Mouse (Mus musculus) spleen, adult 2 months (tissue): ENCODE measurements around the gene Cygb. TPM values are rescaled to one million over a fixed set of nuclear protein-coding genes. Genes with fewer than 3 reads are reported as not detected.

Experiments
- DNase-seq, 2 experiments: peaks; one replicate each; pipeline versions ENCODE4 v3.0.0 to v3.0.0-alpha.2; 2012 to 2021; ENCODE audit warnings: low spot score in 2 of 2, low read depth in 1 of 2
- H3K27ac ChIP-seq: fragments of 200-500 bp; 2 replicates; pipeline ENCODE4 v1.5.1; 2012; ENCODE audit warnings: low read length, inconsistent platforms; ENCODE audit not compliant: insufficient read depth
- H3K27me3 ChIP-seq: fragments of 200-500 bp; 2 replicates; pipeline ENCODE4 v1.6.1; 2012; ENCODE audit warnings: mild to moderate bottlenecking, moderate library complexity, low read length, inconsistent platforms; ENCODE audit not compliant: control insufficient read depth, insufficient read depth
- H3K36me3 ChIP-seq: fragments of 200-500 bp; 2 replicates; pipeline ENCODE4 v1.6.1; 2012; ENCODE audit warnings: mild to moderate bottlenecking, low read length, inconsistent platforms; ENCODE audit not compliant: control insufficient read depth, insufficient read depth
- H3K4me1 ChIP-seq: fragments of 200-500 bp; 2 replicates; pipeline ENCODE4 v1.6.1; 2011; ENCODE audit warnings: inconsistent platforms; ENCODE audit not compliant: control insufficient read depth, insufficient read depth, insufficient read length
- H3K4me3 ChIP-seq: fragments of 200-500 bp; 2 replicates; pipeline ENCODE4 v1.5.1; 2011; ENCODE audit warnings: mild to moderate bottlenecking, inconsistent platforms; ENCODE audit not compliant: insufficient read depth, insufficient read length; ENCODE audit errors: extremely low read depth
- CTCF ChIP-seq: fragments of 200-500 bp; IDR thresholded peaks from 2 replicates; pipeline ENCODE4 v1.5.1; 2011; ENCODE audit warnings: mild to moderate bottlenecking, inconsistent platforms; ENCODE audit not compliant: insufficient read depth, insufficient read length, insufficient replicate concordance; ENCODE audit errors: extremely low read depth
- POLR2A ChIP-seq: fragments of 200-500 bp; IDR thresholded peaks from 2 replicates; pipeline ENCODE4 v1.6.1; 2011; ENCODE audit warnings: low read depth, low read length, inconsistent platforms
- WGBS: fragments of 180-500 bp; shearing (Covaris S2); methylation state at CpG from one replicate; pipeline ENCODE4 v1.1.7; 2018; 5-methylcytosine and 5-hydroxymethylcytosine counted together
- polyA plus RNA-seq: library from polyadenylated mRNA; depleted of rRNA; stranded (reverse); fragments of >200 nt; gene quantifications from 2 replicates; pipeline ENCODE4 v1.2.3, GENCODE M21; 2012; rRNA removed

The Cygb gene
- polyA plus RNA-seq, 1 experiment: 14.2 TPM

GRCm38 (mm10) chr11:116607717-116608116 is 46.4 kb downstream of the Cygb start:
- peaks cover 29% of the 10 kb centered on the region for H3K36me3 ChIP-seq
- 29% methylated on average over 3 of the region's 3 CpGs for WGBS
- DNase-seq: peak in 1 of 2 experiments; percentile 56
- no peak for TF ChIP-seq POLR2A
- no peak for TF ChIP-seq CTCF
- peak overlapping the region; percentile 67 for H3K27ac ChIP-seq
- H3K27me3 ChIP-seq: no peaks in the 10 kb centered on the region
- peaks cover 52% of the 10 kb centered on the region for H3K4me1 ChIP-seq
- no peak overlapping the region for H3K4me3 ChIP-seq

GRCm38 (mm10) chr11:116604097-116604496 is 50.0 kb downstream of the Cygb start:
- TF ChIP-seq POLR2A: no peak
- no peak for TF ChIP-seq CTCF
- DNase-seq: no peak
- Histone ChIP-seq H3K27me3 (no peaks in the 10 kb centered on the region), H3K4me1 (peaks cover 25% of the 10 kb centered on the region), H3K27ac (no peak overlapping the region), H3K36me3 (peaks cover 52% of the 10 kb centered on the region), H3K4me3 (no peak overlapping the region)
- WGBS: 96% methylated on average over 12 of the region's 12 CpGs

GRCm38 (mm10) chr11:116603339-116603738 is 50.8 kb downstream of the Cygb start:
- H3K36me3 ChIP-seq: peaks cover 56% of the 10 kb centered on the region
- H3K27me3 ChIP-seq: no peaks in the 10 kb centered on the region
- no peak overlapping the region for H3K4me3 ChIP-seq
- H3K4me1 ChIP-seq: peaks cover 17% of the 10 kb centered on the region
- H3K27ac ChIP-seq: no peak overlapping the region
- TF ChIP-seq POLR2A: no peak
- TF ChIP-seq CTCF: peak; percentile 59; the same call in 1 of the 2 replicates
- 97% methylated on average over 10 of the region's 10 CpGs for WGBS
- peak in 1 of 2 experiments; percentile 47 for DNase-seq

GRCm38 (mm10) chr11:116602043-116602442 is 52.1 kb downstream of the Cygb start:
- no peaks in the 10 kb centered on the region for H3K27me3 ChIP-seq
- TF ChIP-seq CTCF: no peak
- no peak for TF ChIP-seq POLR2A
- peaks cover 59% of the 10 kb centered on the region for H3K36me3 ChIP-seq
- 93% methylated on average over 8 of the region's 8 CpGs for WGBS
- no peak for DNase-seq
- no peak overlapping the region for H3K27ac ChIP-seq
- H3K4me1 ChIP-seq: peaks cover 5% of the 10 kb centered on the region; the same call in 1 of the 2 replicates
- no peak overlapping the region for H3K4me3 ChIP-seq

GRCm38 (mm10) chr11:116601166-116601565 is 52.9 kb downstream of the Cygb start:
- TF ChIP-seq CTCF (no peak), POLR2A (no peak)
- no peak overlapping the region for H3K4me3 ChIP-seq
- WGBS: 96% methylated on average over 8 of the region's 8 CpGs
- no peaks in the 10 kb centered on the region for H3K4me1 ChIP-seq
- no peak overlapping the region for H3K27ac ChIP-seq
- no peaks in the 10 kb centered on the region for H3K27me3 ChIP-seq
- peaks cover 60% of the 10 kb centered on the region for H3K36me3 ChIP-seq
- DNase-seq: no peak

- H3K4me3 ChIP-seq: no peak overlapping the region
- no peaks in the 10 kb centered on the region for H3K4me1 ChIP-seq
- H3K27ac ChIP-seq: no peak overlapping the region
- TF ChIP-seq CTCF: no peak
- no peak for TF ChIP-seq POLR2A
- 94% methylated on average over 15 of the region's 15 CpGs for WGBS
- no peaks in the 10 kb centered on the region for H3K27me3 ChIP-seq
- DNase-seq: no peak
- H3K36me3 ChIP-seq: peaks cover 47% of the 10 kb centered on the region
These were observed 54.9 kb downstream of the Cygb start for GRCm38 (mm10) chr11:116599230-116599629.

- H3K36me3 ChIP-seq: peaks cover 36% of the 10 kb centered on the region
- WGBS: 84% methylated on average over 8 of the region's 8 CpGs
- DNase-seq: no peak
These were observed 55.9 kb downstream of the Cygb start for GRCm38 (mm10) chr11:116598193-116598592.

GRCm38 (mm10) chr11:116596766-116597165 is 57.3 kb downstream of the Cygb start:
- H3K4me3 ChIP-seq: no peak overlapping the region
- TF ChIP-seq POLR2A: no peak
- no peaks in the 10 kb centered on the region for H3K4me1 ChIP-seq
- H3K27me3 ChIP-seq: no peaks in the 10 kb centered on the region
- H3K36me3 ChIP-seq: peaks cover 28% of the 10 kb centered on the region
- H3K27ac ChIP-seq: no peak overlapping the region
- DNase-seq: no peak
- 89% methylated on average over 19 of the region's 19 CpGs for WGBS

More at GRCm38 (mm10) chr11:116598193-116598592, 55.9 kb downstream of the Cygb start:
- TF ChIP-seq CTCF (no peak), POLR2A (no peak)
- no peak overlapping the region for H3K27ac ChIP-seq
- no peaks in the 10 kb centered on the region for H3K27me3 ChIP-seq
- H3K4me1 ChIP-seq: no peaks in the 10 kb centered on the region
- H3K4me3 ChIP-seq: no peak overlapping the region

Other genes with a start within 250 kb of the Cygb start
- gene Rnf157, start 241.3 kb downstream of the Cygb start, polyA plus RNA-seq: 10.7 and 16.2 TPM in 2 replicates
- gene Ubald2, start 220.2 kb downstream of the Cygb start, polyA plus RNA-seq: 152 and 245 TPM in 2 replicates
- 0.07 and 0.14 TPM in 2 replicates for gene Qrich2, start 188.1 kb downstream of the Cygb start, polyA plus RNA-seq
- gene Prpsap1, start 160.1 kb downstream of the Cygb start, polyA plus RNA-seq: 62.1 and 95.5 TPM in 2 replicates
- 15.5 and 21.4 TPM in 2 replicates for gene Sphk1, start 123.4 kb downstream of the Cygb start, polyA plus RNA-seq
- 42.3 and 77.3 TPM in 2 replicates for gene Ube2o, start 72.9 kb downstream of the Cygb start, polyA plus RNA-seq
- gene Aanat, start 67.9 kb downstream of the Cygb start, polyA plus RNA-seq: not detected in 2 replicates
- gene Rhbdf2, start 27.3 kb downstream of the Cygb start, polyA plus RNA-seq: 84.5 and 91.2 TPM in 2 replicates
- 0.35 and 0.72 TPM in 2 replicates for gene Prcd, start 779 bp downstream of the Cygb start, polyA plus RNA-seq
- gene St6galnac1, start 121.2 kb upstream of the Cygb start, polyA plus RNA-seq: 0.04 and 0.86 TPM in 2 replicates
- 18.6 and 25.0 TPM in 2 replicates for gene Mxra7, start 173.7 kb upstream of the Cygb start, polyA plus RNA-seq
- 30.9 and 35.7 TPM in 2 replicates for gene Mettl23, start 189.0 kb upstream of the Cygb start, polyA plus RNA-seq
- gene Jmjd6, start 189.1 kb upstream of the Cygb start, polyA plus RNA-seq: 21.7 and 23.3 TPM in 2 replicates
- 14.2 and 15.7 TPM in 2 replicates for gene Mfsd11, start 198.1 kb upstream of the Cygb start, polyA plus RNA-seq
- gene Srsf2, start 198.8 kb upstream of the Cygb start, polyA plus RNA-seq: 546 and 923 TPM in 2 replicates